In the genomic region with DNA sequence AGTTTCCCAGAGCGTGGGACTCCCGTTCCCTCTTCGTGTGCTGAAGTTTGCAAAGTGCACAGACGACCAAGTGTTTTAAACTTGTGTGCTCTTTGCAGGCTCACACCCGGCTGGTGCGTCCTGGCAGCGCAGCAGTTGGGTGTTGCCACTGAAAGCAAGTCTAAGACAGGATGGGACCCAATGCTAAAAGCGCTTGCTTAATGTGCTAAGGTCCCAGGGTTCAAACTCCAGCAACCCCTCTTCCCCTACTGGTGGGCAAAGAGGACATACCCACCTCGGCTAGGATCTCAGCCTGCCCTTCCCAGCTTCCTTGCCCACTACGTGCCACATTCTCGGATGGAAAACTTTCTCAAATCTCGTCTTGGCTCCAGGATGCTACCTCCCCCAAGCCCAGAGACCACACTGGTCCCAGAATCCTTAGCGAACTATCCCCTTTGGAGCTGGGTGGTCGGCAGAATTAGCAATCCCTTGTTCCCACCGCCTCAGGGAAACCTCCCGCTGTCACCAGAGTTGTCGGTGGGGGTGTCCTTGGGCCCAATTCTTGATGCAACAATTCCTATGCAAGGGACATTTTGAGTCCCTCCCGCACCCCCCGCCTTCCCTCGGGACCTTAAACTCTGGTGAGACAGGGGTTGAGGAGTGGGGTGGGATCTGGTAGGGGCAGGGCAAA, we compare ENCODE assay signal across 9 mouse cellular contexts. TPM values are rescaled to one million over a fixed set of nuclear protein-coding genes. Genes with fewer than 3 reads are reported as not detected.
DNase-seq lines count a peak whose midpoint lies in the region; ATAC-seq and TF ChIP-seq lines count a peak whose summit lies in the region.
"Had no signal": no experiment of that assay in that cellular context is flagged by ENCODE, and none has a peak within 500 bp of the region (broad histone marks: within the 10 kb centered on the region; RNA-seq: fewer than 3 reads in every experiment).

No protein-coding gene starts in this region.

- no peaks in the 10 kb centered on the region for H3K36me3 ChIP-seq in heart, embryonic 15.5 days
- H3K36me3 ChIP-seq in G1E (replicated peaks) = no peaks in the 10 kb centered on the region
- no peaks in the 10 kb centered on the region for H3K36me3 ChIP-seq in forebrain, embryonic 12.5 days (replicated peaks)
- H3K36me3 ChIP-seq in midbrain, embryonic 14.5 days (ENCODE audit: control insufficient read depth, insufficient read depth, low read length) = no peaks in the 10 kb centered on the region

- H3K4me1 ChIP-seq in heart, embryonic 15.5 days (replicated peaks) = peaks cover 4% of the 10 kb centered on the region
- H3K4me1 ChIP-seq in G1E (ENCODE audit: insufficient read depth, low read depth, low read length) = peaks cover 14% of the 10 kb centered on the region
- H3K4me1 ChIP-seq in forebrain, embryonic 12.5 days = peaks cover 37% of the 10 kb centered on the region
- peaks cover 20% of the 10 kb centered on the region for H3K4me1 ChIP-seq in midbrain, embryonic 14.5 days (ENCODE audit: control insufficient read depth, insufficient read depth, low read length)

- H3K4me3 ChIP-seq in heart, embryonic 15.5 days = no peak overlapping the region
- peak overlapping the region; percentile 64 for H3K4me3 ChIP-seq in G1E (ENCODE audit: low read depth, low read length)
- peak overlapping the region; percentile 34; the same call in 1 of the 2 replicates for H3K4me3 ChIP-seq in forebrain, embryonic 12.5 days (replicated peaks)
- no peak overlapping the region for H3K4me3 ChIP-seq in midbrain, embryonic 14.5 days (replicated peaks; ENCODE audit: low read depth, low read length)

- peaks cover 88% of the 10 kb centered on the region for H3K27me3 ChIP-seq in heart, embryonic 15.5 days
- peaks cover 17% of the 10 kb centered on the region; the same call in 1 of the 2 replicates for H3K27me3 ChIP-seq in G1E (ENCODE audit: insufficient read depth, low read length)
- H3K27me3 ChIP-seq in forebrain, embryonic 12.5 days = peaks cover 85% of the 10 kb centered on the region
- H3K27me3 ChIP-seq in midbrain, embryonic 14.5 days (ENCODE audit: control insufficient read depth, insufficient read depth, low read length) = peaks cover 42% of the 10 kb centered on the region

- no peak for ATAC-seq in heart, embryonic 15.5 days (replicated peaks; ENCODE audit: insufficient number of reproducible peaks, insufficient read depth, low FRiP score, low read depth)
- ATAC-seq in G1E (ENCODE audit: extremely low read depth, insufficient number of reproducible peaks, low FRiP score, poor library complexity, severe bottlenecking) = no peak
- ATAC-seq in forebrain, embryonic 12.5 days (ENCODE audit: low FRiP score) = 0 out of 2 replicates have a peak, but pooled peaks have one; percentile 1
- no peak for ATAC-seq in midbrain, embryonic 14.5 days (ENCODE audit: low FRiP score, low TSS enrichment)

- no peak overlapping the region for H3K9ac ChIP-seq in heart, embryonic 15.5 days
- H3K9ac ChIP-seq in forebrain, embryonic 12.5 days = no peak overlapping the region
- H3K9ac ChIP-seq in midbrain, embryonic 14.5 days (replicated peaks; ENCODE audit: low read length) = no peak overlapping the region

- 4% methylated on average over 20 of the region's 20 CpGs for WGBS in heart, embryonic 15.5 days
- WGBS in forebrain, embryonic 12.5 days = 3% methylated on average over 20 of the region's 20 CpGs
- 2% methylated on average over 20 of the region's 20 CpGs for WGBS in midbrain, embryonic 14.5 days

- intact Hi-C loops in gastrocnemius, postnatal 36 days (cut with DNase I) = no loop called here

- H3K4me2 ChIP-seq in heart, embryonic 15.5 days = peak overlapping the region; percentile 47; the same call in 1 of the 2 replicates
- H3K4me2 ChIP-seq in forebrain, embryonic 12.5 days = peak overlapping the region; percentile 54; the same call in 1 of the 2 replicates
- peak overlapping the region; percentile 49 for H3K4me2 ChIP-seq in midbrain, embryonic 14.5 days (ENCODE audit: low read length)

- TF ChIP-seq CTCF in G1E (IDR thresholded peaks at IDR 0.05; ENCODE audit: low read depth, low read length) = no peak

- no peaks in the 10 kb centered on the region for H3K9me3 ChIP-seq in heart, embryonic 15.5 days (replicated peaks)
- no peaks in the 10 kb centered on the region for H3K9me3 ChIP-seq in G1E (replicated peaks)
- no peaks in the 10 kb centered on the region for H3K9me3 ChIP-seq in forebrain, embryonic 12.5 days
- H3K9me3 ChIP-seq in midbrain, embryonic 14.5 days (ENCODE audit: control insufficient read depth, low read length) = no peaks in the 10 kb centered on the region

- no peak for DNase-seq in heart, adult 18-20 months
- peak; percentile 18 for DNase-seq in G1E (ENCODE audit: low spot score)
- DNase-seq in midbrain, embryonic 14.5 days = peak; percentile 15
- DNase-seq in gastrocnemius, postnatal 36 days = no peak
- DNase-seq in layer of hippocampus, postnatal 10 days (ENCODE audit: low spot score in 2 of 2) = no peak
- no peak for DNase-seq in gastrocnemius, adult 18-20 months (ENCODE audit: low spot score)
- DNase-seq: gastrocnemius, postnatal 10 days had no signal

- no peak overlapping the region for H3K27ac ChIP-seq in heart, embryonic 15.5 days
- no peak overlapping the region for H3K27ac ChIP-seq in forebrain, embryonic 12.5 days
- no peak overlapping the region for H3K27ac ChIP-seq in midbrain, embryonic 14.5 days (replicated peaks; ENCODE audit: low read depth, low read length)

RNA-seq across cellular contexts. Expression of gene Kcnc3, which starts 12.9 kb away (rescaled TPM):
- polyA plus RNA-seq in heart, embryonic 15.5 days (2015; fragmentation: Nextera tagmentation; extraction: Ambion mirVana) = 0.11 and 0.37 TPM in 2 replicates
- total RNA-seq in heart, adult 18-20 months (2021) = 1 to 10 TPM; 2.4 to 2.6 TPM
- total RNA-seq in G1E (2014; fragmentation: Nextera tagmentation) = 0.53 TPM in 1 of 2 replicates, not detected in the other
- 0.05 TPM in 1 of 2 replicates, not detected in the other for total RNA-seq in G1E (2017)
- not detected in 2 replicates for polyA plus RNA-seq in G1E (2012)
- polyA plus RNA-seq in forebrain, embryonic 12.5 days (2016; fragmentation: Nextera tagmentation; extraction: Ambion mirVana) = 1.7 and 1.9 TPM in 2 replicates
- polyA plus RNA-seq in midbrain, embryonic 14.5 days (2014; fragmentation: Nextera tagmentation; extraction: Ambion mirVana) = 5.2 and 7.5 TPM in 2 replicates
- 1 to 10 TPM; 5.3 to 5.7 TPM for total RNA-seq in gastrocnemius, postnatal 36 days (2021)
- total RNA-seq in layer of hippocampus, postnatal 10 days (2021) = 100 to 1,000 TPM in 1 of 2 experiments, 10 to 100 TPM in 1; 93.0 to 106 TPM
- total RNA-seq in gastrocnemius, adult 18-20 months (2021) = 1 to 10 TPM; 3.7 to 5.1 TPM

RNA-seq across cellular contexts. Expression of gene Napsa, which starts 31.1 kb away (rescaled TPM):
- 1.7 and 5.7 TPM in 2 replicates for polyA plus RNA-seq in heart, embryonic 15.5 days (2015; fragmentation: Nextera tagmentation; extraction: Ambion mirVana)
- 1 to 10 TPM in 1 of 2 experiments, under 1 TPM in 1; 0.82 to 4.4 TPM for total RNA-seq in heart, adult 18-20 months (2021)
- total RNA-seq in G1E (2014; fragmentation: Nextera tagmentation) (1.3 and 2.7 TPM in 2 replicates), G1E (2017) (0.16 and 0.70 TPM in 2 replicates)
- 0.10 and 0.35 TPM in 2 replicates for polyA plus RNA-seq in G1E (2012)
- 0.38 and 0.51 TPM in 2 replicates for polyA plus RNA-seq in forebrain, embryonic 12.5 days (2016; fragmentation: Nextera tagmentation; extraction: Ambion mirVana)
- polyA plus RNA-seq in midbrain, embryonic 14.5 days (2014; fragmentation: Nextera tagmentation; extraction: Ambion mirVana) = 1.1 TPM in 1 of 2 replicates, not detected in the other
- under 1 TPM; 0.30 to 0.54 TPM for total RNA-seq in gastrocnemius, postnatal 36 days (2021)
- total RNA-seq in layer of hippocampus, postnatal 10 days (2021) = under 1 TPM in 1 of 2 experiments, not detected in 1; 0.98 TPM
- under 1 TPM; 0.47 to 0.91 TPM for total RNA-seq in gastrocnemius, adult 18-20 months (2021)

RNA-seq across cellular contexts. Expression of gene Nr1h2, which starts 49.6 kb away (rescaled TPM):
- polyA plus RNA-seq in heart, embryonic 15.5 days (2015; fragmentation: Nextera tagmentation; extraction: Ambion mirVana) = 53.2 and 64.6 TPM in 2 replicates
- 10 to 100 TPM; 43.9 to 47.3 TPM for total RNA-seq in heart, adult 18-20 months (2021)
- total RNA-seq in G1E (2014; fragmentation: Nextera tagmentation) (98.5 and 107 TPM in 2 replicates), G1E (2017) (34.0 and 39.0 TPM in 2 replicates)
- polyA plus RNA-seq in G1E (2012) = 223 and 232 TPM in 2 replicates
- polyA plus RNA-seq in forebrain, embryonic 12.5 days (2016; fragmentation: Nextera tagmentation; extraction: Ambion mirVana) = 72.7 and 73.5 TPM in 2 replicates
- 57.1 and 62.0 TPM in 2 replicates for polyA plus RNA-seq in midbrain, embryonic 14.5 days (2014; fragmentation: Nextera tagmentation; extraction: Ambion mirVana)
- 10 to 100 TPM; 28.9 to 31.1 TPM for total RNA-seq in gastrocnemius, postnatal 36 days (2021)
- total RNA-seq in layer of hippocampus, postnatal 10 days (2021) = 10 to 100 TPM; 58.3 to 67.3 TPM
- 10 to 100 TPM; 42.7 to 45.2 TPM for total RNA-seq in gastrocnemius, adult 18-20 months (2021)

RNA-seq across cellular contexts. Expression of gene Pold1, which starts 54.7 kb away (rescaled TPM):
- polyA plus RNA-seq in heart, embryonic 15.5 days (2015; fragmentation: Nextera tagmentation; extraction: Ambion mirVana) = 41.7 and 66.9 TPM in 2 replicates
- 10 to 100 TPM; 12.6 to 16.2 TPM for total RNA-seq in heart, adult 18-20 months (2021)
- total RNA-seq in G1E (2014; fragmentation: Nextera tagmentation) = 70.1 and 106 TPM in 2 replicates
- 54.6 and 72.4 TPM in 2 replicates for total RNA-seq in G1E (2017)
- 252 and 268 TPM in 2 replicates for polyA plus RNA-seq in G1E (2012)
- polyA plus RNA-seq in forebrain, embryonic 12.5 days (2016; fragmentation: Nextera tagmentation; extraction: Ambion mirVana) = 111 and 126 TPM in 2 replicates
- polyA plus RNA-seq in midbrain, embryonic 14.5 days (2014; fragmentation: Nextera tagmentation; extraction: Ambion mirVana) = 17.8 and 19.5 TPM in 2 replicates
- 1 to 10 TPM; 5.6 to 6.7 TPM for total RNA-seq in gastrocnemius, postnatal 36 days (2021)
- total RNA-seq in layer of hippocampus, postnatal 10 days (2021) = 10 to 100 TPM; 10.3 to 13.6 TPM
- 1 to 10 TPM; 4.6 to 4.8 TPM for total RNA-seq in gastrocnemius, adult 18-20 months (2021)

Comparison
In these comparisons a context has a peak if more than half of its experiments do, and no peak if none do; other contexts are left out.
1. H3K4me3 ChIP-seq: peak in G1E (single experiment) and forebrain, embryonic 12.5 days (single experiment); none in heart, embryonic 15.5 days (single experiment) and midbrain, embryonic 14.5 days (single experiment).
2. DNase-seq: peak in G1E (single experiment) and midbrain, embryonic 14.5 days (single experiment); none in heart, adult 18-20 months (0 of 2), gastrocnemius, postnatal 36 days (0 of 2), layer of hippocampus, postnatal 10 days (0 of 2) and gastrocnemius, adult 18-20 months (single experiment).
3. RNA of gene Kcnc3, which starts 12.9 kb away (total RNA-seq): 93.0 to 106 TPM in layer of hippocampus, postnatal 10 days; 5.3 to 5.7 TPM in gastrocnemius, postnatal 36 days, 3.7 to 5.1 TPM in gastrocnemius, adult 18-20 months, 2.4 to 2.6 TPM in heart, adult 18-20 months and 0.05 to 0.53 TPM in G1E; every median in the first group is over 10 times any median in the second.
4. Peak in every context shown above with its lines, with median percentiles within 50 percentile points of each other: H3K4me2 ChIP-seq.